Comparison of ENCODE assay signal across 26 mouse cellular contexts in the genomic region with DNA sequence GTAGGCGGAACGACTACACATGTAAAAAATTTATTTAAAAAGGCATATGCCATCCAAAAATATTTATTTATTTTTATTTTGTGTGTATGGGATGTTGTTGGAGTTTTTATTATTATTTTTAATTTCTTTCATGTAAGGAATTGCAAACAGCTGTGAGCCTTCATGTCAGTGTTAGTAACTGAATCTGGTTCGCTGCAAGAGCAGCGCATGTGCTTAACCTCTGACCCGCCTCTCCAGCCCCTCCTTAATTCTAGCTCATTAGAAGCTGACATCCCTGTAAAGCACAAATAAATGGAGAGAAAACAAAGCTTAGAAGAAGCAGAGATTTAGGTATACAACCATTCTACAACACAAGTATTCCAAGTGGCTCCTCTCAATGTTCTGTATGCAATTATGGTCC. TPM values are rescaled to one million over a fixed set of nuclear protein-coding genes. Genes with fewer than 3 reads are reported as not detected.
"Had no signal": no experiment of that assay in that cellular context is flagged by ENCODE, and none has a peak within 500 bp of the region (broad histone marks: within the 10 kb centered on the region; RNA-seq: fewer than 3 reads in every experiment).

No protein-coding gene starts in this region.

- H3K27ac ChIP-seq: gastrocnemius, adult 2 months; heart, embryonic 10.5 days; hindbrain, embryonic 10.5 days; hindbrain, embryonic 13.5 days; hindbrain, embryonic 15.5 days; intestine, embryonic 15.5 days; layer of hippocampus, adult 2 months; left cerebral cortex, adult 2 months; limb, embryonic 10.5 days; limb, embryonic 12.5 days; liver, embryonic 13.5 days; liver, embryonic 15.5 days had no signal

- H3K4me2 ChIP-seq: heart, embryonic 12.5 days; hindbrain, embryonic 13.5 days; hindbrain, embryonic 15.5 days; intestine, embryonic 15.5 days; limb, embryonic 12.5 days; liver, embryonic 11.5 days; liver, embryonic 13.5 days; liver, embryonic 15.5 days had no signal

- H3K27me3 ChIP-seq: heart, embryonic 12.5 days; hindbrain, embryonic 13.5 days; hindbrain, embryonic 15.5 days; intestine, embryonic 15.5 days; limb, embryonic 12.5 days; liver, embryonic 13.5 days; liver, embryonic 15.5 days had no signal

- H3K4me1 ChIP-seq: heart, embryonic 10.5 days; heart, embryonic 12.5 days; hindbrain, embryonic 10.5 days; hindbrain, embryonic 13.5 days; limb, embryonic 12.5 days; liver, embryonic 13.5 days; liver, embryonic 15.5 days had no signal

- DNase-seq: gastrocnemius, adult 2 months; gastrocnemius, postnatal 10 days; gastrocnemius, postnatal 25 days; heart, adult 18-20 months; heart, postnatal 10 days; heart, postnatal 4 days; kidney, adult 18-20 months; kidney, adult 8-10 months; kidney, postnatal 36 days; liver; liver, embryonic 13.5 days had no signal

- ATAC-seq: inflammation-experienced regulatory T-cells, adult 6 months; intestine, embryonic 15.5 days; intestine, postnatal 0 days had no signal

- H3K36me3 ChIP-seq: heart, embryonic 10.5 days; heart, embryonic 12.5 days; hindbrain, embryonic 10.5 days; hindbrain, embryonic 13.5 days; hindbrain, embryonic 15.5 days; intestine, embryonic 15.5 days; limb, embryonic 10.5 days; limb, embryonic 12.5 days; liver, embryonic 13.5 days; liver, embryonic 15.5 days had no signal

- H3K9ac ChIP-seq: heart, embryonic 12.5 days; hindbrain, embryonic 13.5 days; hindbrain, embryonic 15.5 days; intestine, embryonic 15.5 days; limb, embryonic 12.5 days; liver, embryonic 13.5 days; liver, embryonic 15.5 days had no signal

- H3K4me3 ChIP-seq: gastrocnemius, adult 2 months; heart, embryonic 10.5 days; heart, embryonic 12.5 days; hindbrain, embryonic 10.5 days; hindbrain, embryonic 13.5 days; hindbrain, embryonic 15.5 days; intestine, embryonic 15.5 days; layer of hippocampus, adult 2 months; left cerebral cortex, adult 2 months; limb, embryonic 10.5 days; limb, embryonic 12.5 days; liver, embryonic 13.5 days; liver, embryonic 15.5 days had no signal

- H3K9me3 ChIP-seq: heart, embryonic 10.5 days; heart, embryonic 12.5 days; hindbrain, embryonic 10.5 days; hindbrain, embryonic 13.5 days; hindbrain, embryonic 15.5 days; intestine, embryonic 15.5 days; limb, embryonic 10.5 days; limb, embryonic 12.5 days; liver, embryonic 13.5 days; liver, embryonic 15.5 days had no signal

RNA-seq across cellular contexts. Expression of gene Ipcef1, which starts 8.4 kb away (rescaled TPM):
- polyA plus RNA-seq: heart, embryonic 14.5 days had no signal
